Mouse (Mus musculus): ENCODE measurements at regions not wholly inside any gene's neighbourhood (a gene's known extent, or its start where the extent isn't known, plus 50 kb on each side); places are given as distances from the start of the nearest gene placed in this dataset.
A peak's percentile ranks its signal among the peaks of the same experiment; 100 is the strongest.

DNA sequence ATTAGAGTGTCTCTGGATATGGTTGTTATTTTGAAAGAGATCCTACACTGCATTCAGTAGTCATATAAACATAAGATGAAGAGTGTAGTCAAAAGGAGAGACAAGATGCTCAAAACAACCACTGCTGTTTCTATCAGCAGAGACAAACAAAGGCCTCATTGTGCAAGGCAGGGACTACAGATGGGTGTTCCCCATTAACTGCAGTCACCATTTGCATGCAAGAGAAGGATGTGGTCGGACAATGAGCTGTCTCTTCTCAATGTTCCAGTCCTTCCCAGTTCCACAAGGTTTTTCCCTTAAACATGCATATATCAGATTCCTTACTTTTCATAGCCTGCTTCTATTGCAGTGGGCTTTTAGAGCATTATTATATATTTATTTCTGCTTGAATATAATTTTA lies 1056.7 kb downstream of the Slc22a22 start:
- DNase-seq: no peak

DNA sequence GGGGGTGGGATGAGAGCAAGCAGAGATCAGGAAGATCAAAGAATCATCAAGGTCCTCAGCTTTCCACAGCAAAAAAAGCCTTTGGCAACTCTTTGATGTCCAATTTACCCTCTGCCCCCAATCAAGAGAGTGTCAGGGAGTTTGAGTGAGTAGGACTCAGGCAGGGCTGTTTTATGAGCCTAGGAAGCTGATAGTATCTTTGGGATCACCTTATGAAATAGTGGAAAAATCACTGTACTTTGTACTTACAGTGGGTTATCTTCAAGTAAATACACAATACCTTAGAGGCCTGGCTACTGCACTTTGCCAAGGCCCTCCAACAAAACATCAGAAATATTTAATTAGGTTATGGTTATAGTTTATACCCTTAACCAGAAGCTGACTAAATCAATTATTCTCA lies 1085.4 kb downstream of the Slc22a22 start:
- no peak for DNase-seq

DNA sequence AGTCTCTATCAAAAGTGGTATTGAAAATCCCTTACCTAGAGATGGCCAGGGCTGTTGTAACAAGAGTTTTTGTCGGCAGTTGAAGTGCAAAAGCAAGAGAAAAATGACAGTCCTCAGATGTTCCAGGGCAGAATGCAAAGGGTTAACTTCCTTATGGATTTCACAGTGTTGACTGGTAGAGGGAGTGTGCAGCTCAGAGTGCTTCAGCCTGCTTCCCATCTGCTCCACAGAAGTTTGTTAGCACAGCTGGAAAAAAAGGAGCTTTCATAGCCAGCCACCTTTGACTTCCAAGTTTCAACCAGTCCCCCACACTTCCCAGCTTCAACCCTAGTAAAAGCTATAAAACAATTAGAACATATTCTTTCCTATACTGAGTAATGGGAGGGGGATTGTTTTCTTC lies 1098.9 kb downstream of the Slc22a22 start:
- no peak for DNase-seq

DNA sequence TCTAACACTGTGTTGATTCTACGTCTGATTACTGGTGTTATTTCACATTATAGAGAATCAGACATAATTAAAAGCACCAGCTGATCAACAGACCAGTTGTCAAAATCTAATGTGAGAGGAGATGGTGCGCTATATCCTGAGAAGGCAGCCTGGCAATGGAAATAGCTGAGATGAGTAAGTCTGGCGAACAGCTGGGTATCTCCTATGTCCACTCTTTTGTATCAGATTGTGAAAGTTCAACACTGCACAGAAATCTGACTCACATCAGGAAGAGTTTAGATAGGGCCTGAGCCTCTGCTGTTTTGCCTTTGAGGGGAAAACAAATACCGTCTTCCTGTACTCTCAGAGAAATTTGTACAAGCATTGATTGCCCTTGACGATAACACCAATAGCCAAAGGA lies 1126.5 kb downstream of the Slc22a22 start:
- no peak for DNase-seq

DNA sequence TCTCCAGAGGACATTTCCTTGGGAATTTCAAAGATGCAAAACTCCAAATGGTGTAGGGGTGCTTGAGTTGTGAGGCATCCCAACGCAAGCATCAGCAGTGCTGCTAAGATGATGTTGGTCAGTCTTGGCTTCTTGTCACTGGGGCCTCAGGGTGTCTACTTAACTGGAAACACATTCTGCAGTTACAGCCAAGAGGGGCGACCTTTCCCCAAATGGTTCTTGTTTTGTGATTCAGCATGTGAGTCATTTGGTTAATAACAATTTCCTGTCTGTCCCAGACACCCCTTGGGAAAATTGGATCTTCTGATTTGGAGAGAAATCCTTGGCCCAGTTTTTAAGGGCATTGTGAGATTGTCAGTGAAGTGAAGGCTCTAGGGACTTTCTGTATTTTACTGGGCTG lies 1131.3 kb downstream of the Slc22a22 start:
- no peak for DNase-seq

DNA sequence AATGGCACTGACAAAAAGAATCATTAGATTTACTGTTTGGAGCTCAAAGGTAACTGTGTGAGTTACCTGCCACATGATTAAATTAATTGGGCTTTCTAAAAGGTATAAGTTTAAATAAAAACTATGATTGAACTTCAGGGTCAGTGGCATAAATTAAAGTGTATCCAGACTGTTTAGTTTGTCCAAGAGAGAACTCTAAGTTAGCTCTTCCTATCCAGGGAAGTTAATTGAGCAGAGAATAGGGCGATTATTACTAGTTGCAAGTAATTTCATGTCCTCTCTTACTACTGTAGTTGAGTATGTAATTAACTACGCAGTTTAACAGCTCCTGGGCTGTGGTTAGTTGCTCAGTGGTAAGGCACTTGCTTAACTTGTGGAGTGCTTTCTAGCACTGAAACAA lies 1132.5 kb downstream of the Slc22a22 start:
- DNase-seq: no peak

DNA sequence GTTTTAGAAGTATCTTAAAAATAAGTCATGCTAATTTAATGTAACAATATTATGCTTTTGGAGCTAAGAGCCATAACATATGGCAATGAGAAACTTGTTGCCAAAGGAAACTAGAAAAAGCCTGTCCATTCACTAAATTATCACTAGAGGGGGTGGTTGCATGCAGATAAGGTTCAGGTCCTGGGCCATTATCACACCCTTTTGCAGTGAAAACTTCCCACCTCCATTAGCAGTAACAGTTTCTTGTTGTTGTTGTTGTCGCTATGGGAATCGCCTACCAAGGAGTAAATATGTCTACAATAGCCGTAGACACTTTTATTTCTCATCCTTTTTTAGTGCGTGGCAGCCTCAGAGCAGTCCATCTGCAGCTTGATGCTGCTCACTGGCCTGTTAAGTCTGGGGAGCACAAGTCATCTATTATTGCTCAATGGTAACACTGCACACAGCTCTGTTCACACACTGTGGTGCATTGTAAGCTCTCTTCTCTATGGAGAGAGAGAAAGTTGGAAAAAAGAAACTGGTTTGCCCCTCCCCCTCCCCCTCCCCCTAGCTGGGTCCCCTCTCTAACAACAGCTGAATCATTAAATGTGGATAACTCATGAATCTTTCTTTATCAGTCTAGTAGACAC lies 1133.0 kb downstream of the Slc22a22 start:
- no peak for DNase-seq

DNA sequence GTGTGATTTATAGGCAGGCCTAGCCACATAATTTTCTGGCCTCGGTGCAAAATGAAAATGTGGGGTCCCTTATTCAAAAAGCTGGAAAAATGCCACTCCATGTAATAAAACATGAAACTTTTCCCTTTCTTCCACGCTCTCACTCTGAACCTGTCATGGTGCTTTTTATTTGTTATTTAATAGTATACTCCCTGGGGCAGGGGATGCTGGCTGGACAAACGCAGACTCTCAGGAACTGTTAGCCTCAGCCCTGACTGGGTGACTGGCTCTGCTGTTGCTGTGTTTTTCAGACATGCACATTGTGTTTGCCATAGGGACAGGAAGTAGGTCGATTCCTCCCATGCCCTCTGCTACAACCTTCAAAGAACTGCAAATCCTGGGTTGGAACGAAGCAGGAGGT lies 1139.5 kb downstream of the Slc22a22 start:
- DNase-seq: no peak

DNA sequence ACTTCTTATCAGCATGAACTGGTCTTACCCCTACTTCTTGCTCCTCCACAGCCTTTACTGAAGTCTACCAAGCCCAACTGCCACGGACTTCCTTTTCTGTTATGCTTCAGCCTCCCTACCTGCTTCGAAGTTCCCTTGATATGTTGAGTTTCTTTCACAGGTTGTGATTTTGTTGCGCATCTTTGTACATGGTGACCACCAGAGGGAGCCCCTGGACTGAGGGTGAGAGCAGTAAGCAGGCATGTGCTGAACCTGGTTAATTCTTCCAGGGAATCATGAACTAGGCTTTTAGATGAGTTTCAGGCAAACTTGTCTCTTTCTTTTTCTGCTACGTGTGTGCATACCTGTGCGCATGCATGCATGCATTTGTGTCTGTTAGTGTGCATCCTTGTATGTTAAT lies 1141.0 kb downstream of the Slc22a22 start:
- DNase-seq: peak; percentile 58

DNA sequence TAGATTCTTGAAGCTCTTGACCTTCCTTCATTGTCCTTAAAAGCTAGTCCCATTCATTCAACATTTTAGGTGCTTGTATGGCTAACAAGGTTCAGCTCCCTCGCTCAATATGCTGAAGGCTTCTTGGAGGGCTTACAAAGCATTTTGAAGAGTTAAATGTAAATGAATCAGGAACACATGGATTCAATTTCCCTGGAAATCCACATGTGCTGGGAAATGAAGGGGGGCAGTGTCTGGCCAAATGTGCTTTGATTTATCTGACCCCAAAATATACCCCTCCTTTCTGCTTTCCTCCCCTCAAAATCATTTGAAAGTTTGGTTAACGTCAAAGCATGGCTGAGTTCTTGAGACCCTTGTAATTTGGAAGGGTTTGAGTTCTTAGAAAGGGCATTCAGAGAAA lies 1142.4 kb downstream of the Slc22a22 start:
- DNase-seq: no peak

DNA sequence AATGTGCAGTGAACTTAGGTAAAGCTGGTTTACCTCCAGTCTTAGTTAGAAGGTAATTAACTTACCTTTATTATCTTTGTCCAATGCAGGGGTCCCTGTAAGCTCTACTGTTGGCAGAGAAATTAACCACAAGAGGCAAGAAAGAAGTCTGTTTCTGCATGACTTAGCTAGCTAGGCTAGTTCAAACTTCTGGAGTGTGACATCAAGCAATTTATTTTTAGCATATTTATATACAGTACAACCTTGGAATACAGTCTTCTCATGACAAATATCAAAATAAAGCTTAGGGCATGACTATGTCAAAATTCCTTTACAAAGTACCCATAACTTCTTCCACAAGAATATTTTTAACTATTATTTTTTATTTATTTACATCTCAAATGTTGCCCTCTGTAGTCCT lies 1156.9 kb downstream of the Slc22a22 start:
- DNase-seq: no peak

DNA sequence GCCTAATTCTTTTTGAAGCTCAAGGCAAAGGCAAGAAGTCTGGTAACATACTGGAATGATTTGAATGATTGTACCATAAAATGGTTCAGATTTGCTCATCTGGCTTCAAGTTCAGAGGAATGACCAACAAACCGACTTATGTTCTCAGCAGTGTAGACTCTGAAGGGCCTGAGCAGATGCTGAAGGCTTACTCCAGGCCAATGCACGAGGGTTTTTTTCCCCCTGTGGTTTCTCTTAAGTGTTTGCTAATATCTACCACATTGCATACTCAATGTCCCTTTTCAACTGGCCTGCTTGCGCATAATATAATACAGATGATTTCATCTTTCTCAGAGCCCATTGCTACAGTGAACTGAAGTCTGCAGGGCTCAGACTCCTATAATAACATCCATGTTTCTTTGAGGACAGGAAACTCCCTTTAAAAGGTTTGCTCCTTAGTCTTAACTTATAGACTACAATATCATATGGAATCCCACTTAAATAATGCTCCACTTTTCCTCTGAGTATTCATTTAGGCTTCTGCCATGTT lies 1182.5 kb downstream of the Slc22a22 start:
- DNase-seq: no peak

DNA sequence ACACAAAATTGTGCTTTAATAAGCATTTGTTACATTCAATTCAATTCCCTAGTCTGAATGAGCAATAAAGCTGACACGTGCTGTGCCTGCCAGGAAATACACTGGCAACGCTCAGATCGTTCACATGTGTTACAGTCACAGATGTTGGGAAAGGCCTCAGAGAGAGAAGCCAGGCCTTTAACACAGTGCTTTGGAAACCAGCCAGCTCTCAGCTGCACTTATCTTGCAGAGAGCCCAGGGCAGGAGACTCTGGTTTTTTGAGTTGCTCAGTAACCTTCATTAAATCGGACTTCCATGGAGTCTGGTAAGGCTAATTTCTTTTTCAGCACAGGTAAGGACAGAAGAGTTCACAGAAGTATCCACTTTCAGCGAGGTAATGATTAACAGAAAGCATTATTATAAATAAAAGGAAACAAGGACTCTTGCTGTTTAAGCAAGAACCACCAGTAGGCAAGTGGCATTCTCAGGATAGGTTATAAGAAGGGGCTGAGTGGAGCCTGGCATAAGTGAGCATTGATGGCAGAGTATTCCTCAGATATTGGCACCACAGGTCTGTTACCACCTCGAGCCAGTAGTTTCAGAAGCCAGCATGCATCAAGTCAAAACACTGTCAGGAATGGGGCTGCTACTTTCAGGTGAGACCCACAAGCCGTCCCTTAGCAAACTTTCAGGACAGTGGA lies 1198.7 kb downstream of the Slc22a22 start:
- peak; percentile 21 for DNase-seq

DNA sequence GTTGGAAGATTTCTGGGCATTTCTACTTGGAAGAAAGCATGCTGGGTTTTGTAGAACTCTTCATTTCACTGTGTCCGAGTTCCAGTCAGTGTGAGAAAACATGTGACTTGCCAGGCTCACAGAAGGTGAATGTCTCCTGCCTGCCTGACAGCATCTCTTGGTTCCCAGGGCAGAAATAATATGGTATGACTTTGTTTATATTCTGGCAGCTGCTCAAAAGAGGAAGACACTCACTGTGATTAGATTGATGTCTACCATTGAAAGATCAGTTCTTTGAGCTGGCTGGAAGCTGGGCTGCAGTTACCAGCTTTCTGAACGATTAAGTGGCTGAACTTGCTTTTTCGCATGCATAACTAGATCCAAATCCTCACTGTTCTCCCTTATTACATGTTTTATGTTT lies 1199.4 kb downstream of the Slc22a22 start:
- no peak for DNase-seq

DNA sequence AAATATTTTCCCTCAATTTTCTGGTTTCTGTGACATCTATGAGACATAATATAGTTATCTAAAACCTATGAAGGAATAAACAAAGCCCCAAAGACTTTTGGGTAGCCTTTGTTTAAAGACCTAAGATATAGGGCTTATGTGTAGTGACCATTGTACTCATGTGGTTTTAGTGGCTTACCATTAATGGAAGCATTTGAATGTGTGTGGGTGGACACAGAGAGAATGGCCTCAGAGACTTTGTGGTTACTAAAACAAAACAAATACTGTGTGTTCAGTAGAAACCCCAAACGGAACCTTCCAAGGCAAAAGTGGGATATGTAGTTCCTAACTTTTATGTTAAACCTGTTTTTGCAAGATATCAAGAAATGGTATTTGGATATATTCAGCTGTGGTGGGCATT lies 1228.7 kb downstream of the Slc22a22 start:
- no peak for DNase-seq

DNA sequence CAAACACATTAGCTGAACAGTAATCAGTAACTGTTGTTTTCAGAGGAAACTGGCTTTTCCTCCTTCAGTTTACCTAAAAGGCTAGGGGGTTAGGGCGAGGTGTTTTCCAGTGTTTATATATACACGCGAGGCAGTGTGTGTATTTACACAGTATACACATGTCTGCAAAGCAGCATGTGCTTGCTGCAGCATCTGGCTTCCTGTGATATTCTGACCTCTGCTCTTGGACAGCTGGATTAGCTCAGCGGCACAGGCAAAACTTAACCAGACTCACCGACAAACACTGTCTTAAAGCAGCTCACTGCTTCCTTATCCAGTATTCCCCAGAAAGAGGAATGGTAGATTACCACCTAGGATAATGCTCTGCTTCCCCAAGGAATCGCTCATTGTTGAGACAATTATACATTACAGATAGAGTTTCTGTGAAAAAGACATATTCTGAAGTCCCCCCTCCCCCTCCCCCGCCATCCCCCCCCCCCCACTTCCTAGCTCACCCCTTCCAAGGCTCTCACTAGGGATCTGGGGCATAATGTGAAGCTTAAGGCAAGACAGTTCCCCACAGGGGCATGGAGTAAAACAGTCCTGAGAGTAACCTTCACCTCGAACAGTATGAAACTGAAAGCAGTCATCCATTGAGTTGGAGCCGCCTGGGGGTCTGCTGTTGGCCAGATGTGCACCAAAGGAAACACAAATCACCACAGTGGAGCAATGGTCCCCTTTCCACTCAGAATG lies 1233.3 kb downstream of the Slc22a22 start:
- no peak for DNase-seq

DNA sequence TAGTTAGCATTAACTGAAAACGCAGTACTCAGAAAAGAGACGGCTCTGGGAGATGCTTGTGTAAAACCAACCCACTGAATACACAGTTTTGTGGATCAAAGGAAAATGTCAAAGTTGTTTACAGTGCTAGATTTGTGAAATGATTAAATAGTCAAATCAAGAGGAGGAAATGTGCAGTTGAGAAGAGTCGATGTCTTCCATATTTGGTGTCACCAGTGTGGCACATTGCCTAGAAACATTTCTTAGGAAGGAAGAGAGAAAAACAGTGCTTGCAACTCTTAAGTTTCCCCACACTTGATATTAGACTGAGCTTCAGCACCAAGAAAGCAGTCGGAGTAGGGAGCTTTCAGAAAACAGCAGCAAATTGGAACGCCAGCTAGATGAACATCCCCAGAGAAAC lies 1274.9 kb downstream of the Slc22a22 start:
- no peak for DNase-seq

DNA sequence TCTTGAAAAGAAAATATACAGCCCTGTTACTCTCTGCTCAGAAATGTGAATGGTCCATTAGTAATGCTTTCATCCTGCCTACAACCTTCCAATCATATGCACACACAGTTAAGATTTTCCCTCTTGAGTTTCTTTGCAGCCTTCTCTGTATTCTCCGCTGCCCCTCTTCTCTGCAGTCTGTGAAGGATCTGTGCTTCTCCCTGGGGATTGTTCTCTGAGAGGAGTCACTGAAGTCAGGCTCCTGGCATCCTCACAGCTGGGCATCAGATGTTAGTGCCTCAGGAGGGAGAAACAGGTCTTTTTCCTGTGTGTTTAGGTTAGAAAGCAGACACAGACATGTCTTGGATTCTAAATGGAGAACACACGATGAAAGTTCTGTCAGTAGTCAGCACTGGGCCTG lies 1278.1 kb downstream of the Slc22a22 start:
- no peak for DNase-seq

DNA sequence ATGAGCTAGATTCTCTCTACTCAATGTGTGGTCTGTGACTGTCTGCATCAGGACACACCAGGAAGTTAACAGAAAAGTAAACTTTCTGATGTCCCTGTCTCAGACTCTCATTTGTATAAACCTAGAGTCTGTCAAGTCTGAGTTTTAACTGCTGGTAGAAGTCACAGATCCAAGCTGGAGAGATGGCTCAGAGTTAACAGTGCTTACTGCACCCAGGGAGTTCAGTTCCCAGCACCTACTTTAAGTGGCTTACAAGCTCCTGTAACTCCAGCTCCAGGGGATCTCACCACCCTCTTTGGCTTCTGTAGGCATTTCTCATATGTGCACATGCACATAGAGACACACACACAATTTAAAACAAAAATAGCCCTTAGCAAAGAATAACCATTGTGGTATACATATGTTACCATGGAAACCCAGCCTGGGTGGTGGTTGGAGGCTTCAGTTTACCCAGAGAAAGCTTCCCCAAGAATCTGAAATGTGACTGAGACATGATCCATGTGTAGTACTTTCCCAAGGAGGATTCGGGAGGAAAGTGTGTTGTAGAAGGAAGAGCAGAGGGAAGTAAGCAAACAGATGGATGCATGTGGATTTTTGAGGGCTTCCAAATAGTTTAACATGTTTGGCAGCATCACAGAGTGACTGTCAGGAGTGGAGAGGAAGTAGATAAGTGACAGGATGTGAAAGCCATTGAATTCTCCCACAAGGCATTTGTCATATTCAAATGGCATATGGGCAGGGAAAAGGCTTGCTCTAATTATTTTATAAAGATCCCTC lies 1279.8 kb downstream of the Slc22a22 start:
- DNase-seq: no peak

DNA sequence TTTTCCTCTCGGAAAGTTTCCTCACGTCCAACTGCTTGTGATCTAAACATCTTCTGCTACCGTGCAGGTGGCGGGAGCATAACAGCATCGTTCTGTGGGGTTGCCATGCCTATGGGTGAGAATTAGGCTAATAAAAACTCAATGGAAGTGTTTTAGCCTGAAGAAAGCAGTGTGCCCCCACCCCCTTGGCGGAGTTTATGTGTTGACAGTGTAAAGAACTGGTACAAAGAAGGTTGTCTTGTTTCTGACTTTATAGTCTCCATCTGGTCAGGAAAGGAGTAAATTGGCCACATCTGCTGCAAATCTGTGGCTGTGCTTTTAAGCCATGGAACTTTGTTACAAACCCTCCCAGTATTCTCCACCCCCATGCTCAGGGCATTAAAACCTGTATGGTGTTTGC lies 1311.2 kb downstream of the Slc22a22 start:
- DNase-seq: no peak

DNA sequence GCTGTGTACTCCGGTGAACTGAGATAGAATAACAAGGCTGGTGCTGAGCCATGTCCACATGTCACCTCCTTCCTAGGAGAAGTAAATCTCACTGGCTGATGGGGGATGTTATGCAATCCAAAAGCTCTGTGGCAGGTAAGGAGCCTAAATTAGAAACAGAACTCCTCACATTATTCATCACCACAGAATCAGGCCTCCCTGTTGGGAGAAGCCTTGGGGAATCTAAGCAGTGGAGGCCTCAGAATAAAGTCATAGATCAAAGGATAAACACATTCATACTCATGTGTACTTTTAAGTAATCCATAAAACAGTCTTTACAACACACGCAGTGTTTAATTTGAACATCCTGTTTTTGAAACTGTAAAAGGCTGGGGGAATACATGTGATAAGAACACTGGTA lies 1318.7 kb downstream of the Slc22a22 start:
- no peak for DNase-seq

DNA sequence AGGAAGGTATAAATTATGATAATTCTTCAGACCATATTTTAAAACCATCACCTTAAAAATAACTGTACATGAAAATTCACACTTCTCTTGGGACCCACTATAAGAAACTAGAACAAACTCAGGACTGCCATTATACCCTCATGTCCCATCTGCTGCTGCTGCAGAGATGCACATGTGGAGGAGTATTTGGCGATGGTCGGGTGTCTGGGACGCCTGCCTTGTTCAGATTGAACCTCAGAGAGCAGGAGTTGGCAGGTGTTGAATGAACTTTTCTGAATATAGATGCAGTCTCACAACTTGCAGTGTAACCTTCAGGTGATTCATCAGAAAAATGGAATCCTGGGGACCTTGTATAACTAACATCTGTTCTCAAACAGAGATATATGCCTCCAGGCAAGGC lies 1338.0 kb downstream of the Slc22a22 start:
- DNase-seq: no peak

DNA sequence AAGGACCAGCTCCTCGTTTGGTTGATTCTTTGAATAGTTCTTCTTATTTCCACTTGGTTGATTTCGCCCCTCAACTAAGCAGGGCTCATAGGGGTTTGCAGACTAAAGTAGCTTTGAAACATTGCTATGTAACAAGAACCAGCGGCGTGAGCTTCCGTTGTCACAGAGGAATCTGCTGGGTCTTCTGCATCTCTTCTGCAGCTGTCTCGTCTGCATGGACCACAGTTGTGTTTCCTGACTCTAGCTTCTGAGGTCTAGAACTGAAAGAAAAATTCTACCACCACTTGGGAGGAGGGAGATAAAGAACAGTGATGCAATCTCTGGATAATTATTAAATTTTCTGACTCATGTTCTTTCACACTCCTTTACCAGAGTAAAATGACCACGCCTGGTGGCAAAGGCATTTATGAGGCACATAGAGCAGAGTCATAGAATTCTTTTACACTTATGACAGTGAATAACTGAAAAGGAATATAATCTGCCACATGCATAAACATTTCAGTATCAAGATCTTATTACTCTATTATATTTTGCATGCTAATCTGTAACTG lies 1340.9 kb downstream of the Slc22a22 start:
- no peak for DNase-seq
